Mouse (Mus musculus) liver, embryonic 12.5 days (tissue): ENCODE measurements around the gene Prkaa2. TPM values are rescaled to one million over a fixed set of nuclear protein-coding genes. Genes with fewer than 3 reads are reported as not detected.

Experiments used
- ATAC-seq: fragments of 200-750 bp; cut with Nextera tagmentation; 2 replicates; pipeline ENCODE4 v1.8.0; 2017; ENCODE audit warnings: moderate number of reproducible peaks, mild to moderate bottlenecking, moderate library complexity
- H3K27ac ChIP-seq: fragments of 300-500 bp; sonication (generic); 2 replicates; pipeline ENCODE4 v1.5.1; 2016; ENCODE audit warnings: mild to moderate bottlenecking
- H3K27me3 ChIP-seq: fragments of 300-500 bp; sonication (generic); replicated peaks from 2 replicates; pipeline ENCODE4 v1.6.1; 2016; ENCODE audit warnings: mild to moderate bottlenecking, moderate library complexity
- H3K36me3 ChIP-seq: fragments of 300-500 bp; sonication (generic); 2 replicates; pipeline ENCODE4 v1.6.1; 2016; ENCODE audit warnings: mild to moderate bottlenecking, moderate library complexity
- H3K4me1 ChIP-seq: fragments of 300-500 bp; sonication (generic); 2 replicates; pipeline ENCODE4 v1.6.1; 2016
- H3K4me2 ChIP-seq: fragments of 300-500 bp; sonication (generic); 2 replicates; pipeline ENCODE4 v1.6.1; 2016; ENCODE audit warnings: mild to moderate bottlenecking, moderate library complexity
- H3K4me3 ChIP-seq: fragments of 300-500 bp; sonication (generic); 2 replicates; pipeline ENCODE4 v1.5.1; 2016; ENCODE audit warnings: mild to moderate bottlenecking, moderate library complexity
- H3K9ac ChIP-seq: fragments of 300-500 bp; sonication (generic); 2 replicates; pipeline ENCODE4 v1.6.1; 2016; ENCODE audit warnings: mild to moderate bottlenecking, moderate library complexity
- H3K9me3 ChIP-seq: fragments of 300-500 bp; sonication (generic); replicated peaks from 2 replicates; pipeline ENCODE4 v1.6.1; 2016; ENCODE audit warnings: mild to moderate bottlenecking, moderate library complexity
- WGBS: fragments of 180-500 bp; shearing (Covaris S2); methylation state at CpG from one replicate; pipeline ENCODE4 v1.1.7; 2016; ENCODE audit not compliant: insufficient replicate concordance; 5-methylcytosine and 5-hydroxymethylcytosine counted together
- polyA plus RNA-seq: library from polyadenylated mRNA; unstranded; fragments of >200 nt; fragmentation: Nextera tagmentation; extraction: Ambion mirVana; gene quantifications from 2 replicates; pipeline ENCODE4 v1.2.1, GENCODE M21; 2016

The Prkaa2 gene
- polyA plus RNA-seq, 1 experiment from 2014 or later = 0.48 TPM

- Histone ChIP-seq H3K27me3 (peaks cover 28% of the 10 kb centered on the region), H3K4me2 (no peak overlapping the region), H3K27ac (no peak overlapping the region), H3K36me3 (no peaks in the 10 kb centered on the region), H3K4me1 (no peaks in the 10 kb centered on the region), H3K9me3 (no peaks in the 10 kb centered on the region), H3K4me3 (no peak overlapping the region), H3K9ac (no peak overlapping the region)
- no peak for ATAC-seq
- WGBS = 54% methylated on average over 6 of the region's 6 CpGs
Measured at GRCm38 (mm10) chr4:105104099-105104872, 5.4 kb downstream of the Prkaa2 start.

GRCm38 (mm10) chr4:105101337-105101688, 8.4 kb downstream of the Prkaa2 start:
- 59% methylated on average over 4 of the region's 4 CpGs for WGBS
- Histone ChIP-seq H3K27me3 (peaks cover 6% of the 10 kb centered on the region; the same call in 1 of the 2 replicates), H3K9me3 (no peaks in the 10 kb centered on the region), H3K27ac (no peak overlapping the region), H3K9ac (no peak overlapping the region), H3K4me2 (no peak overlapping the region), H3K36me3 (no peaks in the 10 kb centered on the region), H3K4me1 (no peaks in the 10 kb centered on the region), H3K4me3 (no peak overlapping the region)
- ATAC-seq = no peak

- H3K4me2 ChIP-seq = no peak overlapping the region
Measured at GRCm38 (mm10) chr4:105100508-105101336, 9.0 kb downstream of the Prkaa2 start.

GRCm38 (mm10) chr4:105098660-105099059, 11.0 kb downstream of the Prkaa2 start:
- no peak overlapping the region for H3K4me3 ChIP-seq
- H3K36me3 ChIP-seq = no peaks in the 10 kb centered on the region
- 79% methylated on average over 7 of the region's 7 CpGs for WGBS
- H3K4me2 ChIP-seq = no peak overlapping the region
- no peaks in the 10 kb centered on the region for H3K27me3 ChIP-seq
- no peaks in the 10 kb centered on the region for H3K9me3 ChIP-seq
- no peaks in the 10 kb centered on the region for H3K4me1 ChIP-seq
- no peak for ATAC-seq
- no peak overlapping the region for H3K27ac ChIP-seq
- H3K9ac ChIP-seq = no peak overlapping the region

More at GRCm38 (mm10) chr4:105100508-105101336, 9.0 kb downstream of the Prkaa2 start:
- H3K36me3 ChIP-seq = no peaks in the 10 kb centered on the region
- H3K27ac ChIP-seq = no peak overlapping the region
- no peaks in the 10 kb centered on the region for H3K9me3 ChIP-seq
- peaks cover under 1% of the 10 kb centered on the region; the same call in 1 of the 2 replicates for H3K27me3 ChIP-seq
- H3K4me1 ChIP-seq = no peaks in the 10 kb centered on the region
- no peak overlapping the region for H3K9ac ChIP-seq
- WGBS = 34% methylated on average over 5 of the region's 5 CpGs
- H3K4me3 ChIP-seq = no peak overlapping the region
- no peak for ATAC-seq

- H3K27ac ChIP-seq = no peak overlapping the region
- no peak overlapping the region for H3K4me2 ChIP-seq
- H3K4me1 ChIP-seq = no peaks in the 10 kb centered on the region
- no peak overlapping the region for H3K9ac ChIP-seq
- no peak overlapping the region for H3K4me3 ChIP-seq
- H3K27me3 ChIP-seq = no peaks in the 10 kb centered on the region
- no peaks in the 10 kb centered on the region for H3K36me3 ChIP-seq
- ATAC-seq = no peak
- H3K9me3 ChIP-seq = no peaks in the 10 kb centered on the region
- 68% methylated on average over 8 of the region's 8 CpGs for WGBS
Measured at GRCm38 (mm10) chr4:105098158-105098557, 11.5 kb downstream of the Prkaa2 start.

GRCm38 (mm10) chr4:105095316-105095715, 14.4 kb downstream of the Prkaa2 start:
- Histone ChIP-seq H3K4me2 (no peak overlapping the region), H3K9me3 (no peaks in the 10 kb centered on the region), H3K4me1 (no peaks in the 10 kb centered on the region), H3K4me3 (no peak overlapping the region), H3K9ac (no peak overlapping the region), H3K27me3 (no peaks in the 10 kb centered on the region), H3K36me3 (no peaks in the 10 kb centered on the region), H3K27ac (no peak overlapping the region)
- ATAC-seq = no peak
- WGBS = 61% methylated on average over 5 of the region's 5 CpGs

- Histone ChIP-seq H3K27me3 (no peaks in the 10 kb centered on the region), H3K4me1 (no peaks in the 10 kb centered on the region), H3K9ac (no peak overlapping the region), H3K4me3 (no peak overlapping the region), H3K4me2 (no peak overlapping the region), H3K9me3 (no peaks in the 10 kb centered on the region), H3K27ac (no peak overlapping the region), H3K36me3 (no peaks in the 10 kb centered on the region)
- no peak for ATAC-seq
- 87% methylated on average over 1 of the region's 1 CpGs for WGBS
Measured at GRCm38 (mm10) chr4:105093951-105094350, 15.7 kb downstream of the Prkaa2 start.

- WGBS = 63% methylated on average over 5 of the region's 5 CpGs
Measured at GRCm38 (mm10) chr4:105090417-105090816, 19.3 kb downstream of the Prkaa2 start.

GRCm38 (mm10) chr4:105089386-105089785, 20.3 kb downstream of the Prkaa2 start:
- ATAC-seq = no peak
- Histone ChIP-seq H3K4me1 (no peaks in the 10 kb centered on the region), H3K27ac (no peak overlapping the region), H3K36me3 (no peaks in the 10 kb centered on the region), H3K4me3 (no peak overlapping the region), H3K9me3 (no peaks in the 10 kb centered on the region), H3K9ac (no peak overlapping the region), H3K4me2 (no peak overlapping the region), H3K27me3 (no peaks in the 10 kb centered on the region)
- 83% methylated on average over 7 of the region's 7 CpGs for WGBS

More at GRCm38 (mm10) chr4:105090417-105090816, 19.3 kb downstream of the Prkaa2 start:
- Histone ChIP-seq H3K27ac (no peak overlapping the region), H3K4me3 (no peak overlapping the region), H3K4me1 (no peaks in the 10 kb centered on the region), H3K9ac (no peak overlapping the region), H3K36me3 (no peaks in the 10 kb centered on the region), H3K4me2 (no peak overlapping the region), H3K27me3 (no peaks in the 10 kb centered on the region), H3K9me3 (no peaks in the 10 kb centered on the region)
- no peak for ATAC-seq

- Histone ChIP-seq H3K9ac (no peak overlapping the region), H3K36me3 (no peaks in the 10 kb centered on the region), H3K4me3 (no peak overlapping the region), H3K4me2 (no peak overlapping the region), H3K27ac (no peak overlapping the region), H3K27me3 (no peaks in the 10 kb centered on the region), H3K9me3 (no peaks in the 10 kb centered on the region), H3K4me1 (no peaks in the 10 kb centered on the region)
- ATAC-seq = no peak
- WGBS = 51% methylated on average over 2 of the region's 2 CpGs
Measured at GRCm38 (mm10) chr4:105088671-105089070, 21.0 kb downstream of the Prkaa2 start.

GRCm38 (mm10) chr4:105076152-105076551, 33.5 kb downstream of the Prkaa2 start:
- Histone ChIP-seq H3K4me1 (no peaks in the 10 kb centered on the region), H3K4me3 (no peak overlapping the region), H3K9me3 (no peaks in the 10 kb centered on the region), H3K27me3 (no peaks in the 10 kb centered on the region), H3K36me3 (no peaks in the 10 kb centered on the region), H3K4me2 (no peak overlapping the region), H3K27ac (no peak overlapping the region), H3K9ac (no peak overlapping the region)
- ATAC-seq = no peak
- WGBS = 67% methylated on average over 6 of the region's 6 CpGs

GRCm38 (mm10) chr4:105071761-105072427, 37.8 kb downstream of the Prkaa2 start:
- Histone ChIP-seq H3K4me1 (no peaks in the 10 kb centered on the region), H3K27me3 (no peaks in the 10 kb centered on the region), H3K27ac (no peak overlapping the region), H3K9me3 (no peaks in the 10 kb centered on the region), H3K36me3 (no peaks in the 10 kb centered on the region), H3K9ac (no peak overlapping the region), H3K4me3 (no peak overlapping the region), H3K4me2 (no peak overlapping the region)
- ATAC-seq = no peak
- WGBS = 70% methylated on average over 3 of the region's 3 CpGs
